In the genomic region with DNA sequence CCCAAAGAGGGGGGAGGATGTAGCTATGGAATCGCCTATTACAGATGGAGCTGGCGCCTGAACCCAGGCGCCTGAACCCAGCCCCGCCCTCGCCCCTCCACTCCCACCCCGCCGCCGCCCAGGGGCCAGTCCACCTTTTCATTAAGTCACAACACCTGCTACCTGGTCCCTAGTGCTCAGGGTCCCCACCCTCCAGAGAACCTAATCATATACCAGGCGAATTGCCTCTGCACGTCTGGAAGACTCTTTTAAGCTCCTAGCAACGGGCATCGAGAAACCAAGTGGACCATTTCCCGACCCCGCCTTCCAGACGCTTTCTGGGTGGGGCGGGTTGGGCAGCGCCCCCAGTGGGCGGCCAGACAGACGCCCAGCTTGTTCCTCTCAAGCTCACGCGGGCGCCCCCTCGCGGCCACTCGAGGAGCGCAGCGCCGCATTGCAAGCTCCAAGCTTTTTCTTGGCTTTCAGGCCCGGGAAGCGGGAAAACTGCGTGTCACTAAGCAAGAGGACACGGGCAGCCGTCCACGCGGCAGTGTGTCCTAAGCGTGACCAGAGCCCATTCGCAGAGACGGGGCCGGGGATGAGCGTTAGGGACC, we compare ENCODE assay signal across 8 mouse cellular contexts. TPM values are rescaled to one million over a fixed set of nuclear protein-coding genes. Genes with fewer than 3 reads are reported as not detected.
DNase-seq lines count a peak whose midpoint lies in the region; ATAC-seq and TF ChIP-seq lines count a peak whose summit lies in the region.

No protein-coding gene starts in this region.

- ATAC-seq in forebrain, embryonic 16.5 days: peak; percentile 73
- ATAC-seq in lung, embryonic 14.5 days (ENCODE audit: insufficient read depth): peak; percentile 85

- no peak overlapping the region for H3K27ac ChIP-seq in MEL (ENCODE audit: control insufficient read depth, low read depth, low read length)
- peak overlapping the region; percentile 95 for H3K27ac ChIP-seq in forebrain, embryonic 16.5 days (ENCODE audit: low read length)
- peak overlapping the region; percentile 98 for H3K27ac ChIP-seq in layer of hippocampus, adult 2 months
- peak overlapping the region; percentile 77; the same call in 1 of the 2 replicates for H3K27ac ChIP-seq in lung, embryonic 14.5 days (ENCODE audit: low read depth)
- peak overlapping the region; percentile 95 for H3K27ac ChIP-seq in olfactory bulb, adult 2 months (ENCODE audit: insufficient read depth, low read depth, low read length)

- TF ChIP-seq EP300 in MEL (IDR thresholded peaks at IDR 0.05; ENCODE audit: low read depth in 1 of 2, low read length in 2 of 2): no peak

- H3K4me1 ChIP-seq in MEL (ENCODE audit: control insufficient read depth in 1 of 2, insufficient read depth in 2 of 2, low read length in 2 of 2): peaks cover 0 to 3% of the 10 kb centered on the region in 2 experiments; a peak in 2 of 4 replicates
- H3K4me1 ChIP-seq in forebrain, embryonic 16.5 days (replicated peaks; ENCODE audit: control insufficient read depth, insufficient read depth, low read length): peaks cover 15% of the 10 kb centered on the region
- no peaks in the 10 kb centered on the region for H3K4me1 ChIP-seq in lung, embryonic 14.5 days (ENCODE audit: insufficient read depth)
- peaks cover 2% of the 10 kb centered on the region; the same call in 1 of the 2 replicates for H3K4me1 ChIP-seq in olfactory bulb, adult 2 months (ENCODE audit: control insufficient read depth, insufficient read depth, low read length)

- H3K9ac ChIP-seq in MEL (ENCODE audit: control insufficient read depth, low read depth, low read length, poor library complexity, severe bottlenecking): peak overlapping the region; percentile 93
- H3K9ac ChIP-seq in forebrain, embryonic 16.5 days (replicated peaks; ENCODE audit: low read depth, low read length): peak overlapping the region; percentile 95
- peak overlapping the region; percentile 74 for H3K9ac ChIP-seq in lung, embryonic 14.5 days

- intact Hi-C loops in heart, postnatal 36 days (cut with DNase I): loop anchor here (1.0 to 10.0 kb wide), 5 partner anchors 43 to 213 kb away; no protein-coding TSS in a partner anchor

- TF ChIP-seq RAD21 in MEL (IDR thresholded peaks at IDR 0.05; ENCODE audit: low read depth, low read length): peak; percentile 26

- peak overlapping the region; percentile 74 for H3K4me2 ChIP-seq in forebrain, embryonic 16.5 days (ENCODE audit: low read length)
- peak overlapping the region; percentile 85 for H3K4me2 ChIP-seq in lung, embryonic 14.5 days

- peak; percentile 60 to 99 (median 98) for TF ChIP-seq CTCF in MEL (IDR thresholded peaks at IDR 0.05 in 2 of 3, conservative IDR thresholded peaks at IDR 0.05 in 1 of 3; ENCODE audit: control insufficient read depth in 1 of 3, insufficient read depth in 1 of 3, low read depth in 2 of 3, low read length in 3 of 3, poor library complexity in 1 of 3, severe bottlenecking in 1 of 3)
- TF ChIP-seq CTCF in layer of hippocampus, adult 2 months (conservative IDR thresholded peaks at IDR 0.05): peak; percentile 99
- peak; percentile 99 for TF ChIP-seq CTCF in lung, embryonic 14.5 days (IDR thresholded peaks at IDR 0.05; ENCODE audit: low read depth)
- peak; percentile 99 for TF ChIP-seq CTCF in olfactory bulb, adult 2 months (IDR thresholded peaks at IDR 0.05; ENCODE audit: insufficient read depth, low read depth, low read length)

- H3K4me3 ChIP-seq in MEL (ENCODE audit: control insufficient read depth in 1 of 2, insufficient read depth in 1 of 2, low read depth in 2 of 2, low read length in 2 of 2): peak overlapping the region; percentile 66 to 97
- H3K4me3 ChIP-seq in forebrain, embryonic 16.5 days (replicated peaks; ENCODE audit: low read length): peak overlapping the region; percentile 65
- peak overlapping the region; percentile 96 for H3K4me3 ChIP-seq in layer of hippocampus, adult 2 months
- peak overlapping the region; percentile 65 for H3K4me3 ChIP-seq in lung, embryonic 14.5 days (ENCODE audit: low read depth, low read length)
- peak overlapping the region; percentile 80 for H3K4me3 ChIP-seq in olfactory bulb, adult 2 months (ENCODE audit: insufficient read depth, low read depth, low read length)

- DNase-seq in MEL (ENCODE audit: low read depth, low spot score): peak; percentile 94
- peak; percentile 96 to 97 for DNase-seq in cerebellum, adult 18-20 months
- peak; percentile 95 to 96 for DNase-seq in heart, postnatal 36 days
- peak; percentile 93 to 94 for DNase-seq in layer of hippocampus, adult 2 months (ENCODE audit: low spot score in 2 of 2)
- DNase-seq in lung, embryonic 14.5 days: peak; percentile 98
- peak; percentile 66 to 86 for DNase-seq in thymus, postnatal 10 days (ENCODE audit: low spot score in 2 of 2)

- peaks cover 3% of the 10 kb centered on the region in 2 experiments; a peak in 2 of 4 replicates for H3K27me3 ChIP-seq in MEL (ENCODE audit: control insufficient read depth in 1 of 2, insufficient read depth in 2 of 2, low read length in 2 of 2)
- no peaks in the 10 kb centered on the region for H3K27me3 ChIP-seq in forebrain, embryonic 16.5 days (replicated peaks; ENCODE audit: control insufficient read depth, insufficient read depth, low read length)
- peaks cover 26% of the 10 kb centered on the region for H3K27me3 ChIP-seq in lung, embryonic 14.5 days (ENCODE audit: insufficient read depth, low read length)

- TF ChIP-seq POLR2A in MEL (IDR thresholded peaks at IDR 0.05; ENCODE audit: control insufficient read depth in 1 of 2, insufficient read depth in 1 of 2, low read depth in 1 of 2, low read length in 2 of 2, poor library complexity in 1 of 2): no peak
- TF ChIP-seq POLR2A in olfactory bulb, adult 2 months (IDR thresholded peaks at IDR 0.05; ENCODE audit: insufficient read depth, low read depth, low read length): no peak; the same call in 1 of the 2 replicates

- WGBS in forebrain, embryonic 16.5 days: 0% methylated on average over 40 of the region's 40 CpGs
- WGBS in lung, embryonic 14.5 days: 2% methylated on average over 38 of the region's 40 CpGs
- under 1% methylated on average over 40 of the region's 40 CpGs for WGBS in olfactory bulb, adult 2 months

- H3K79me2 ChIP-seq in MEL (ENCODE audit: control insufficient read depth, insufficient read depth, low read length, poor library complexity): no peaks in the 10 kb centered on the region; the same call in 1 of the 2 replicates

- H3K9me3 ChIP-seq in MEL (replicated peaks; ENCODE audit: insufficient read depth, low read length): no peaks in the 10 kb centered on the region
- H3K9me3 ChIP-seq in forebrain, embryonic 16.5 days (ENCODE audit: control insufficient read depth, low read length): no peaks in the 10 kb centered on the region
- H3K9me3 ChIP-seq in lung, embryonic 14.5 days (ENCODE audit: low read depth, low read length): no peaks in the 10 kb centered on the region

- H3K36me3 ChIP-seq in MEL (ENCODE audit: control insufficient read depth in 1 of 2, insufficient read depth in 2 of 2, low read length in 2 of 2): peaks cover 0 to 5% of the 10 kb centered on the region in 2 experiments; a peak in 2 of 4 replicates
- no peaks in the 10 kb centered on the region for H3K36me3 ChIP-seq in forebrain, embryonic 16.5 days (ENCODE audit: control insufficient read depth, insufficient read depth)
- no peaks in the 10 kb centered on the region for H3K36me3 ChIP-seq in lung, embryonic 14.5 days (ENCODE audit: insufficient read depth)

TF ChIP-seq in MEL, 35 proteins besides CTCF, POLR2A, EP300 and RAD21:
- TF ChIP-seq HCFC1 (IDR thresholded peaks at IDR 0.05; ENCODE audit: low read depth, low read length) (peak; percentile 36; the same call in 1 of the 2 replicates), SIN3A (IDR thresholded peaks at IDR 0.05; ENCODE audit: low read length) (peak; percentile 64), MEF2A (IDR thresholded peaks at IDR 0.05; ENCODE audit: extremely low read depth, insufficient replicate concordance, low read depth, low read length, poor library complexity, severe bottlenecking) (no peak), USF1 (IDR thresholded peaks at IDR 0.05; ENCODE audit: low read depth, low read length) (no peak), UBTF (IDR thresholded peaks at IDR 0.05; ENCODE audit: borderline replicate concordance, insufficient read depth, low read depth, low read length) (no peak), ELF1 (IDR thresholded peaks at IDR 0.05; ENCODE audit: low read depth, low read length) (0 out of 2 replicates have a peak, but pooled peaks have one; percentile 19), CHD2 (IDR thresholded peaks at IDR 0.05; ENCODE audit: low read length) (no peak), NELFE (IDR thresholded peaks at IDR 0.05; ENCODE audit: low read depth, low read length) (no peak), E2F4 (IDR thresholded peaks at IDR 0.05; ENCODE audit: borderline replicate concordance, low read depth, low read length) (no peak), SMC3 (IDR thresholded peaks at IDR 0.05; ENCODE audit: low read depth, low read length) (peak; percentile 53), GATA1 (IDR thresholded peaks at IDR 0.05; ENCODE audit: low read depth, low read length) (no peak), MXI1 (IDR thresholded peaks at IDR 0.05; ENCODE audit: low read depth, low read length) (peak; percentile 66), POLR2AphosphoS2 (IDR thresholded peaks at IDR 0.05; ENCODE audit: low read length) (no peak), MAFK (IDR thresholded peaks at IDR 0.05; ENCODE audit: borderline replicate concordance, low read depth, low read length) (no peak), JUND (IDR thresholded peaks at IDR 0.05; ENCODE audit: low read depth, low read length) (no peak), MAZ (IDR thresholded peaks at IDR 0.05; ENCODE audit: low read depth, low read length) (peak; percentile 82)
TF ChIP-seq in MEL: peak in this region for 6.

RNA-seq across cellular contexts. Expression of a gene that starts 0.6 kb away (rescaled TPM):
- under 0.01 TPM in 1 of 2 replicates, not detected in the other for total RNA-seq in MEL (2012; rRNA removed)
- polyA plus RNA-seq in MEL (2012; ENCODE audit: insufficient read depth in 1 of 2, insufficient read length in 2 of 2, low read depth in 1 of 2, low replicate concordance in 2 of 2, missing spikeins in 1 of 2): under 1 TPM in 1 of 2 experiments, not detected in 1; 0.03 TPM
- 5.5 and 6.6 TPM in 2 replicates for polyA plus RNA-seq in forebrain, embryonic 16.5 days (2015; fragmentation: Nextera tagmentation; extraction: Ambion mirVana)
- total RNA-seq in heart, postnatal 36 days (2021): 1 to 10 TPM; 3.1 to 3.7 TPM
- total RNA-seq in layer of hippocampus, adult 2 months (2021): 100 to 1,000 TPM; 118 to 119 TPM
- polyA plus RNA-seq in lung, embryonic 14.5 days (2014; fragmentation: Nextera tagmentation; extraction: Ambion mirVana): 0.19 and 0.25 TPM in 2 replicates
- polyA plus RNA-seq in olfactory bulb, adult 2 months (2012; ENCODE audit: insufficient read depth, insufficient read length, low replicate concordance, missing spikeins): 45.8 TPM in 1 of 2 replicates, not detected in the other
